Mouse (Mus musculus) heart, postnatal 25 days (tissue): ENCODE data around the gene Ndst4. TPM values are rescaled to one million over a fixed set of nuclear protein-coding genes. Genes with fewer than 3 reads are reported as not detected.

Experiments
- DNase-seq: peaks from one replicate; pipeline ENCODE4 v3.0.0; 2022; ENCODE audit warnings: low spot score
- intact Hi-C: fragments of 180-260 bp; cut with DNase I; formaldehyde crosslinking; loops from one replicate; pipeline ENCODE4 v1.15.1; 2025
- total RNA-seq, 2 experiments: library from RNA; stranded (reverse); gene quantifications; 2 replicates each; pipeline ENCODE4 v1.2.3; 2021

The Ndst4 gene
- total RNA-seq = not detected

DNA sequence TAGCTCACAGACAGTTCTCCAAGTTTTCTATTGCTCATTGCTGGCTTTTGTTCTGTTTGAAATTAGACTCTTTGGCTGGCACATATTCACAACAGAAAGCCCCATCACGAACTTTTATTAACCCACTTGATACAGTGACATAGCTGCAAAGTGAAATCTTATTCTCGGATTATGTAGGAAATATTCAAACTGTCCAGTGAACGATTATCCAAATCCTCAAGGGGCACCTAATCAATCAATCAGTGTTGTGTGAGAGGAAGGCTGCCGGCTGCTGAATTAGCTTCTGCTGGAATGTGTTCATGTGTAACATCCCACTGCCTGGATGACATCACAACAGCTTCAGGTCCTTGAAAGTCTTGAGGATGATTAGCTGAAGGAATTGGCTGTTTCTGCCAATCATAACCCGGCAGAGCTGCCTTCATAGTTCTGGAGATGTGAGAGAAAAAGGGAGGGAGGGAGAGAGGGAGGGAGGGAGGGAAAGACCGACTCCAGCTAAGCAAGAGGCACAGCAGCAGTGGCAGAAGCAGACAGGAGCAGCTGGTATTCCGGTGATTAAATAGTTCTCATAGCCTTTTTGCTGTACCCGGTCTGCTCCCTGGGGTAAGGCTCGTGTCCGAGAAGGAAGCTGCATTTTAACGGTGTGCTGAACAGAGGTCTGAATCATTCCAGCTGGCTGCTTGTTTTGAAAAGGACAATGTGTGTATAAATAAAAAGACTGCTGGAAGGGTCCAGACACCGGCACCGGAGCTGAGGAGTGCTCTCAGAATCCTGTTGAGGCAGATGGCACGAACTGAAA is at the start of gene Ndst4:
Gene Ndst4 (plus strand): TSS at position 476 of the 796 bp plus-strand sequence.
- intact Hi-C loops = no loop called here
- DNase-seq = no peak

DNA sequence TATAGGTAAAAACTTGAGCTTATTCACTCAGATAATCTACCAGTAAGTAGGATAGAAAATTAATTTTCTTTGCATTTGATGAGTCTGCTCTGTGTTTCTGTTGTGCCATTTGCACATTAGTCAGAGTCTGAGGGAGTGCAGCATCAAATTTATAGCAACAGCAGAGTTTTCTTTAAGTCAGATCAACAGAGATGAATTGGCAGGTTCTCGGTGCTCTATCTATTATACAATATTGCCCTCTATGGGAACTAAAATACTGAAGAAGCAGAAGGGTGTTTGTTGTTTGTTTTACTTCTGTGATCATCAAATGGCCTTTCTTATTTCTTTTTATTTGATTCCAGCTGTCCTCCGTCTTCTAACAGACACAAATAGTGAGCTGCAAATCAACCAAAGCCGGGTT is 6.4 kb upstream of the Ndst4 start:
- intact Hi-C loops = no loop called here
- DNase-seq = no peak

DNA sequence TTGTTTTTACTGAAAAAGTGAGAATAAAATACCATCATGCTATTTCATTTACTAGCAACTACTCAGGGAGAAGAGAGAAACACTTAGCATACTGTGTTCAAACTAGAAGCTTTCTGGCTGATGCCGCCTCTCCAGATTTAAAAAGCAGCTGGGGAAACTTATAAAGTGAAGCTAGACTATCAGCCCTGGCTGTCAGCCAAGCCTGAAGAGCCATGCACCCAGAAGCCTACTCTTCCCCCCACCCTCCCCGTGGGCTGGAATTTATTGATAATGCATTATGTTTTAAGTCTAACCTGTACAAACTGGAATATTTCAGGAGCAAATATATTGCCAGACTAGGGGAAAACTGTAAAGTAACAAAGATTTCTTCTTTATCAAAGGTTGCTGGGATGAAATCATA is 2.6 kb downstream of the Ndst4 start:
- intact Hi-C loops = no loop called here
- DNase-seq = no peak

DNA sequence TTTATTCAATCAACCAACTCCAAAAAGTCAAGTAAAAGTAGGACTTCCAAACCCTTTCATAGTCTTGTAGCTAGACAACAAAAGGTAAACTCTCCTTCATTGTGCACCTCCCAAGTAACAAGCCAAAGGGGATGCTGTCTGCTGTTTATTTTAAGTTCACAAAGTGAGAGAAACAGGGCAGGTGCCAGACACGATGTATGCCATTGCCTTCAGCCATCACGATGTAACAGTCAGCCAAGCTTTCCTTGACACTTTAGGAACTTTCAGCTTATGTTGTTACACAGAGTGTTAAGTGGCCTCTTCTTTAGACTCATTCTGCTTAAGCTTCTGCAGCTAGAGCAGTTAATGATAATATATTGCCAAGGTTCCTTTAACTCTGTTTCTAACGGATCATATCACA is 3.1 kb downstream of the Ndst4 start:
- no peak for DNase-seq
- intact Hi-C loops = no loop called here

DNA sequence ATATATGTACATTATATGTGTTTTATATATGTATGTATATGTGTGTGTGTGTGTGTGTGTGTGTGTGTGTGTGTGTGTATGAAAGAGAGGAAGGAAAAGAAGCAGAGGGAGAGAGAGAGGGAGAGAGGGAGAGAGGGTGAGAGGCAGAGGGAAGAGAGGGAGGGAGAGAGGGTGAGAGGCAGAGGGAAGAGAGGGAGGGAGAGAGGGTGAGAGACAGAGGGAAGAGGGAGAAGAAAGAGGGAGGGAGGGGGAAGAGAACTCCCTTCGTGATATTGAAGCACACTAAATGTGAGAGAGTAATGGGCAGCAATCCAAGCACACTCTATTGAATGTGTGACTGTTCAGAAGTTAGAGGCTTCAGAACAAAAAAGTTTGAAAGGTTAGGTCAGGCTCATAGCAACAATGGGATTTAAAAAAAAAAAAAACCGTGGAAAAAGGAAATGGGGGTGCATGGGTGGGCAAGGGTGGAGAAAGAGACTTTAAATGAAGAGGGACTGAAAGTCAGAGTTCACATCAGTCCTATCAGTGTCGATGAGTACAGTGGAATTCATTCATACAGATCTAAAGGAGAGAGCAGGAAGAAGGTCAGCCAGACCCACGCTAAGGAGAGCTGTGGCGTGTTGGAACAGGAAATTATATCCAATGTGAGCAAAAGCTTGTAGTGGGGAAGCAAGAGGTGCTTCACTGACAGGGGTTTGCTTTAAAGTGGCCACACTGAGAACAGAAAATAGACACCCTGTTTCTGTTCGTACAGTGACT is 63.2 kb downstream of the Ndst4 start:
- no peak for DNase-seq

DNA sequence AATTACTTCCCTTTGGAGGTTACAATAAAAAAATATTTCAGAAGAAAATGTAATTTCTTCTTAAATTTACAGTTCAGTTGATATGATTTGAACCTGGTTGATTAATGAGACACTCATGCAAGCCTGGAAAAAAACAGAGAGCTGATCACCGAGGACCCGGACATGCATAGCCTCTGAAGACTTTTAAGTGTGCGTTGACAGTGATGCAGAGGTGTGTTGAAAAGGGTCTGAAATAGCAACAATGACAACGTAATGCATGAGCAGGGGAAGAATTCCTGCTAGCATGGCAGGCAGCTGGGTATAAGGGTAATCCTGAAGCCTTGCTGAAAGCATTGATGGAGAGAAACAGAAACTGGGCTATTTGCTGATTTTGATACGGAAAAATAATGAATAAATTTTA is 106.2 kb downstream of the Ndst4 start:
- intact Hi-C loops = no loop called here
- DNase-seq = no peak

More for the DNA sequence above, 63.2 kb downstream of the Ndst4 start:
- intact Hi-C loops = no loop called here

DNA sequence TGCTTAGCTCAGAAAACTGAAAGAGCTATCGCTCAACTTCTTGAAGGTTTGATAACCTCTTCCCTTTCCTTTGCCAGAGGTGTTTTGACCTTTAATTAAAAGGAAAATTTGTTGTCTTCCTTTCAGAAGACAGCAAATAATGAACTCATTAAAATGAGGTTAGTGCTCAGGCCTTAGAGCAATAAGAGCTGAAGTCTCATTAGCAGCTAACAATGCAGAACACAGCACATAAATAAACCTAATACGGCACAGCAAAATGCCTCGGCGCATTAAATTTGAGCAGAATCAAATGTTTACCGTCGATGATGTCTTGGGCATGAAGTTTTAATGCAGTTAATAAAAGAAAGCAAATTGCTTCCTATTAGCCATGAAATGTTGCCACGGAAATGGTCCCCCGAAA is 129.5 kb downstream of the Ndst4 start:
- intact Hi-C loops = no loop called here
- DNase-seq = no peak

DNA sequence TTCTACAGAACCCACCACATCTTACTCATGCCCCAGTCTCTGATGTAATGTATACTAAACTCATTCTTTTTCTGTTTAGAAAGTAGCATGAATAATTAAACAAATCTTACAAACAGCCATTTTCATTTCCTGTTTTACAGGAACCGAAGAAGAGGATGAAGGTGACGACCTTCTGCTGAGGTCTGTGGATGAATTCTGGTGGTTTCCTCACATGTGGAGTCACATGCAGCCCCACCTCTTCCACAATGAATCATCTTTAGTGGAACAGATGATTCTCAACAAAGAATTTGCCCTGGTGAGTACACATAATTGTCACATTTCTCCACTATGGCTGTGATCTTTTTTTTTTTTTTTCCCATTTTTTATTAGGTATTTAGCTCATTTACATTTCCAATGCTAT is 166.7 kb downstream of the Ndst4 start:
- intact Hi-C loops = no loop called here
- no peak for DNase-seq

DNA sequence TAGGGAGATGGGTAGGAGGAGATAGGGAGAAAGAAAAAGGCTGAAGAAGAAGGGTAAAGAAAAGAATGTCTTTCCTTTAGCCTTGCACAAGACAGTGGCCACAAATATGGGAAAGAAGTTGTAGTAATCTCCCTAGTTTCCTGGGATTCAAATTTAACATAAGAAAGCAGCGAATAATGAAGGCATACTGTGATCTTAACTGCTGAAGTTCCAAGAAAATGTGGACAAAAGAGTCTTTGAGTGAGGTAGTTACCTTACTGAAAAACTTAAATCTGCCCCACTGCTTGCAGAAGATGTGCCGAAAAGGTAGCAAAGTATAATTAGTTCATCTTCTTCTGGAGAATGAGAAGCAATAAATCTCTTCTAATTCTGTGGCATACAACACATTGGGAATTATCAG is 228.4 kb downstream of the Ndst4 start:
- intact Hi-C loops = no loop called here

DNA sequence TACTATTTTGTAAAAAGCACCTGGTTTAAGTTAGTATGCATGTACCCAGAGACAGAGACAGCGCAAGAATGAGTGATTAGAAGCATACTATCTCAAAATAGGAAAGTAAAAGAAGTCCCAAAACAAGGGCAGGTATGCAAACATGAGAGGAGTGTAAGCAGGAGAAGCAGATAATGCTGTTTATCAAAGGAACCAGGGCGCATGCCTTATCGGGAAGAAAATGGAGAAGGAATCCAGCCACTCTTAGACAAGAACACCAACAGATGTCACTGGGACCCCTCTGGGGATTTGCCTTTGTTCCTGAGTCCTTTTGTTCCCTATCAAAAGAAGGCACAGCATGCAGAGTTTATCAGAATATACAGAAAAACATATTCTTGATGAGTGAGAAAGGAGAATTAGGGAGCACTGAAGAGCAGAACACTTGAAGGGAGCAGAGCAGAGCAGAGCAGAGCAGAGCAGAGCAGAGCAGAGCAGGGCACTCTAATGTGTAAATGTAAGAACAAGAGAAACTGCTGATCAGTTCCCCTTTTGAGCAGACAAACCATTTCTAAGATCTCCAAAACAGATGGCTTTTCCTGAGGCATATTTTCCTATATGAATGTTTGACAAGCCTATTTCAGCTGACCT is 251.2 kb downstream of the Ndst4 start:
- intact Hi-C loops = no loop called here
- DNase-seq = no peak

More for the DNA sequence above, 228.4 kb downstream of the Ndst4 start:
- DNase-seq = no peak

DNA sequence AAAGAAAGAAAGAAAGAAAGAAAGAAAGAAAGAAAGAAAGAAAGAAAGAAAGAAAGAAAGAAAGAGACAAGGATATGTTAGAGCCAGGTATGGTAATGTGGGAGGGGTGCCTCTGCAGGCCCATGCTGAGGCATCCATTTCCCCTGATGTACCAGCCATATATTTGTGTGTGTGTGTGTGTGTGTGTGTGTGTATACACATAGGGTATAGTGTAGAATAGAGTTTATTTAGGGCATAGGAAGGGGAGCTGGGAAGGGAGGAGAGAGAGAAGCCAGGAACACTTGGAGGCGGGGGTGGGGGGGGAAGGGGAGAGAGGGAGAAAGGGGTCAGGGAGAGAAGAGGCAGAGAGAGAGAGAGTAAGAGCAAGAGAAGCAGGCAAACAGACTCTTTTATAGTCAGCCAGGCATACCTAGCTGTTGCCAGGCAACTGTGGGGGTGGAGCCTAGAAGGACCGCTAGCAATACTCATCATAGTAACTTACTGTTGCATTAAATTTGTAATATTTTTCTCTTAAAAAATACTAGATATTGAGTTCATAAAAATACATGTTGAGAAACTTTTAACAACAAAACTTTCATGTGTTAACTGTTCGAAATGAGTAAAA is 256.3 kb downstream of the Ndst4 start:
- no peak for DNase-seq
- intact Hi-C loops = no loop called here

DNA sequence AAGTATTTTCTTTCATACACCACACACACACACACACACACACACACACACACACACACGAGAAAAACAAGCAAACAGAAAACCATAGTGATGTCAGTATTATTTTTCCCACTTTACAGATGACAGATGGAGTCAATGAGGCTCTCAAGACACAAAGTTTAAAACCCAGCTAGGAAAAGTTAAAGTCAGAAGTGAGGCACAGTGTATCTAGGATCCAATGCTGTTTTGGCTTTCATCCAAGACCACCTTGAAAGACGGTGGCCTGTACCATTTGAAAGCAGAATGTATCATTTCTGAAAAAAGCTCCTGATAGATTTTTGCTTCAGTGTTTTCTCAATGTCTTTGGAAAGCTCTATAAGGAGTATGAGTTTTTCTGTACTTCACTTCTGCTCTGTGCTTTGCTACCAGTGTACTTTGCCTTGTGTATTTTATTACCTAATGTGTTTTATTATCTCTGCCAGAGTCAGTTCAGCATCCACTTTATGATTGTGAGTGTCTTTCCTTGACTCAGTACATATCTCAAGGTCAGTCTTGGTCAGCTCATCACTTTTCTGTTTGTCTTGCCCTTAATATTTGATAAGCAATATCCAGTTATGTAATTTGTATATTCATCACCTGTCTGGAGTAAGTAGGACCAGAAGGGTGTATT is 257.1 kb downstream of the Ndst4 start:
- intact Hi-C loops = no loop called here
- no peak for DNase-seq

DNA sequence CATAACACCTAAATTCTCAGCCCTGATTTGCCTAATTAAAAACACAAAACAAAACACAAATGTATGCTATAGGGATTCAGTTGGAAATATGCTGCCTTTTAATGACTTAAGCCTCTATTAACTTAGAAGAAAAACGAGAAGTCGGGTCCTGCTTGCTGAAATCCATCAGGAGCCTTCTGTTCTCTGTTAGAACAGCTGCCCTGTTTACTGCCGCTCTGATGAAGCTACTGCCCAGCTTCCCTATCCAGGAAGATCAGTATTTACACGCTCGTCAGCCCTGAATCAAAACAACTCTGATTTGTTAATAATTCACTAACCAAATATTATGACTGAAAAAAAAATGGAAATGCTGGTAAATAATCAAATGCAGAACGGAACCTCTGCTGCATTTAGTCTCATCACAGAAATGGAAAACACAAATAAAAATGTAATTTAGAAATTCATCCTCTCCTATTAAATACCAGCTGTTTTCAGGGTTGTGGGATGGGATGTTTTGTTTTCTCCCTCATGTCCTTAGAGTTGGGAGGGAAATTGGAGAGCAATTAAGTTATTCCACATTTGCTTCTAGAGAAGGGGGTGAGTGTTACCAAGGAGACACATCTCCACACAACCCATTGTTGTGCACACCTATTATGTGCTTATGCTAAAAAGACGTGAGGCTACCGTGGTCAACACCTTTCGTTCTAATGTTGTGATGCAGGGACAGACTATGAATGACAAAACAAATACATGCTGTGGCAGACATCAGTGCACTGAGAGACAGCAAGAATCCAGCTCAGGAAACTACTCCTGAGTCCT is 270.3 kb downstream of the Ndst4 start:
- intact Hi-C loops = no loop called here
- no peak for DNase-seq

DNA sequence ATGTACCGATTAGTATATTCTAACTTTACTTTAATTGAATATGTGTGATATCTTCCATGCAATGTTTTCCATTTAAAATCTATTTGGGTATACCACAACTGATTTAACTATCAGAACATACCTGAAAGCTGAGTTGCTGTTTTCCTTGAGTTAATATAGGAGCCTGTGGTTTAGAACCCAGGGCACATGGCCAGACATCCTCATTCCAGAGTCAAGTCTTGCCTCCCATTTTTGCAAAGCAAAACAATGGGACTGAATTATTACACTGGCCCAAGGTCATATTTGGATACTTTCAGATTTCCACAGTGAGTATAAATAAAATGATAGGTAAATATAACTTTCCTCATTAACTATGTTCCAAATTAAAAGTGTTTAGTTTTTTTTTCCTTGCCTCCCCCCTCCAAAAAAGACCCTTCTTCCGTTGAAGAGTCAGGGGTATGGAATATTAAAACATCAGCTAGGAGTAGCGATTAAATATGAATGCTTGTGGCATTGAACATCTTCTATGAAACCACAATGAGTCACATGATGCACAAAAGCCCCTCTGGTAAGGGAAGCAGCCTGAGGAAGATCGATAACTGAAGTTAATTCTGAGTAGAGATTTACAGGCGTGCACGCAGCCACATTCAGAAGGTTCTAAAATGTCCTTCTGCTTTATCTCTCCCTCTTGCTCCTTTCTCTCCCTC is 271.5 kb downstream of the Ndst4 start:
- intact Hi-C loops = no loop called here
- DNase-seq = no peak

DNA sequence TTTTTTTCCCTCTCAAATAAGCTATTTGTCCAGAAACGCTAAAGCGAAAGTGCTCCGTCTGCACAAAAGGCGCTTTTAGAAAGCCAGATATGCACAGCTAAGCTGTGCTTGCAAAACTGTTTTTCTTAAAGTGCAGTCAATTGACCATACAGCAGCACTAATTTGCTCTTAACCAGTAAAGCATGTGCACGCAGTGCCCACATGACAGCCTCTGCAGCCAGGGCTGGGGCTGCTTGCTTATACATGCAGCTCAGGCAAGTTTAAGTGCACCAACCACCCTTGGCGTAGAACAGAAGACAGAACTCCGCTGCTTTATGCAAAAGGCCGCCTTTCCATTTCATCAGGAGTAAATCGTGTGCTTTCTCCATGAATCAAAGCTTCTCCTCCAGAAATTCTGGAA is 275.0 kb downstream of the Ndst4 start:
- no peak for DNase-seq
- intact Hi-C loops = no loop called here

DNA sequence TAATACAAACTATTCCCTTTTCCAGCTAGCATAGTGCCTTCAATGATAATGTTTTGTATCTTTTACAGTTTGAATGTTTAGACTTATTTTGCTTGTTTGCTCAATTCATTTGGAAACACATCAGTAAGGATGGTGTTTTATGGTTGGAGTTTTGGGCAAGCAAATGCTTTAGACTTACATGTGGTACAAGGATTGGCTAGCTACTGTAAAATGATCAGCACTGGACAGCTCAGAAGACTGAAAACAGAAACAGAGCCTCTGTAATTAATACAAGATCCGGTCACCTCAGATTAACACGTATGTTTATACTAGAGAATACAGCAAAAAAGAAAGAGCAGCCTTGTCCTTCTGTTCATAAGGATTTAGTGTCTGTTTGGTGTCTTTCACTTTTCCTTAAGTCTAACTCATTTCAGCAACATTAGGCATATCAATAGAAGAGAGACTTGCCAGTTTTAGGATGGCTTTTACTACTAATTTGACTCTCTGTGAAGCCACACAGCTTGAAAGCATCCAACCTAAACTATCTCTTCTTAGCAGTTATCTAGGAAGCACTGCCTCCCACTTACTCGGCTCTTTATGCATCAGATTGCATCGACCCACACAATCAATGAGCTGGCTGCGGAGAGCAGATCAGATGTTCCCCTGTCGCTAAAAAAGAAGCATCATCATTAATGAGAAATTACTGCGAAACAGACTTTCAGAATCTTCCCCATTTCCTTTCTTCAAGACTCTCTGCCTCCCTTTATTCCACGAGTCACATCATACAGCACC is 279.8 kb downstream of the Ndst4 start:
- DNase-seq = no peak
- intact Hi-C loops = no loop called here

DNA sequence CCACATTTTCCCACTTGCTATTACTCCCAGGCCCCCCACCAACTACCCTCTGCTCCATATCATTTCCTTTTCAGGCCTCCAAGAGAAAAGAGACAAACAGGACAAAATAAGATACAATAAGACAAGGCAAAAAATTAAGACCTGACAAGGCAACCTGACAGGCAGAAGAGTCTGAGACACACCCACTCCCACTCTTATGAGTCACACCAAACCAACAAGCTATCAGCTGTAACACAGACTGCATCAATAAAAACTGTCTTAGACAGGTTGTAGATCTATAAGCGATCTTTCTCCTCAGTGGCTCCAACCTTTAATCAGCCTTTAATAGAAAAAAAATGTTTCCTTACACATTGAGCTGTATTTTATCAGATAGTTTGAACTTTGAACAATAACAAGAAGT is 280.7 kb downstream of the Ndst4 start:
- DNase-seq = no peak
- intact Hi-C loops = no loop called here

DNA sequence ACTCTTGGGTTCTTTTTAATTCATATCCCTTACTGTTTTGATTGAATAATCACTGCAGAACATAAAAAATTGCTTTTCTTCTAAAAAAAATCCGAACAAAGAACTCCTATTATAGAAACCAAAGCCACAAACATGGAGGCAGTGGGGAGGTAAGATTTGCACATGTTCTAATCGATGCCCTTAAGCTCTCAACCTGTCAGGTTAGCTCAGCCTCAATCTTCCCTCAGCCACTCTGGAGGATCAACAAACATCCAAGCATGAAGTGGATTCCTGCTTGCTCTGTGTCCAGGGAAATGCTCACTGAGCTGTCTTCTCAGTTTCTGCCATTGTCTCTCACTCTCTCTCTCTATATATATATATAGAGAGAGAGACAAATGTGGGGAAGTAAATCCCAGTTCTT is 283.7 kb downstream of the Ndst4 start:
- intact Hi-C loops = no loop called here
- DNase-seq = no peak
